8 mouse cellular contexts compared by ENCODE assay signal in genomic region chr1:165618201-165618624, GRCm38 (mm10). TPM values are rescaled to one million over a fixed set of nuclear protein-coding genes. Genes with fewer than 3 reads are reported as not detected.
DNase-seq lines count a peak whose midpoint lies in the region; ATAC-seq and TF ChIP-seq lines count a peak whose summit lies in the region.

No protein-coding gene starts in this region.

- WGBS in cerebellum, adult 2 months, result 52% methylated on average over 9 of the region's 9 CpGs
- 51% methylated on average over 9 of the region's 9 CpGs for WGBS in forebrain, embryonic 13.5 days

- no peak for TF ChIP-seq CTCF in cerebellum, adult 2 months (IDR thresholded peaks at IDR 0.05; ENCODE audit: borderline replicate concordance, insufficient read depth, low read depth, low read length)
- TF ChIP-seq CTCF in CH12.LX (conservative IDR thresholded peaks at IDR 0.05 in 1 of 2, IDR thresholded peaks at IDR 0.05 in 1 of 2; ENCODE audit: low read depth in 2 of 2, low read length in 2 of 2), result no peak

- TF ChIP-seq POLR2A in cerebellum, adult 2 months (IDR thresholded peaks at IDR 0.05; ENCODE audit: borderline replicate concordance, insufficient read depth, low read length), result no peak
- no peak for TF ChIP-seq POLR2A in CH12.LX (IDR thresholded peaks at IDR 0.05; ENCODE audit: low read depth, low read length)

- peak overlapping the region; percentile 56; the same call in 1 of the 2 replicates for H3K27ac ChIP-seq in cerebellum, adult 2 months (ENCODE audit: insufficient read depth, low read length)
- H3K27ac ChIP-seq in CH12.LX (ENCODE audit: insufficient read depth, low read depth), result no peak overlapping the region
- no peak overlapping the region for H3K27ac ChIP-seq in forebrain, embryonic 13.5 days

- H3K4me1 ChIP-seq in cerebellum, adult 2 months (ENCODE audit: control insufficient read depth, insufficient read depth, low read length), result peaks cover 3% of the 10 kb centered on the region
- peaks cover 2 to 8% of the 10 kb centered on the region in 2 experiments; a peak in 3 of 4 replicates for H3K4me1 ChIP-seq in CH12.LX (ENCODE audit: control insufficient read depth in 1 of 2, insufficient read depth in 2 of 2)
- H3K4me1 ChIP-seq in forebrain, embryonic 13.5 days, result peaks cover 18% of the 10 kb centered on the region

- no peak overlapping the region for H3K4me2 ChIP-seq in CH12.LX (ENCODE audit: insufficient read depth, low read depth, poor library complexity, severe bottlenecking)
- no peak overlapping the region for H3K4me2 ChIP-seq in forebrain, embryonic 13.5 days

- DNase-seq in cerebellum, adult 2 months, result peak; percentile 44 to 65
- DNase-seq in cerebellum, adult 11 months, result no peak
- DNase-seq in CH12.LX (ENCODE audit: extremely low read depth), result no peak
- peak; percentile 71 to 72 for DNase-seq in heart, postnatal 36 days
- DNase-seq in lung, postnatal 10 days, result peak; percentile 70
- DNase-seq in yolk sac, embryonic 10.5 days (ENCODE audit: low spot score), result no peak

- no peaks in the 10 kb centered on the region for H3K9me3 ChIP-seq in CH12.LX (replicated peaks; ENCODE audit: low read length)
- peaks cover 7% of the 10 kb centered on the region for H3K9me3 ChIP-seq in forebrain, embryonic 13.5 days (replicated peaks)

- no peak overlapping the region for H3K9ac ChIP-seq in CH12.LX (ENCODE audit: insufficient read depth, low read depth)
- no peak overlapping the region for H3K9ac ChIP-seq in forebrain, embryonic 13.5 days

- dilution Hi-C loops in CH12.LX (cut with MboI; ENCODE audit: extremely low pct_ligation_motif_present, extremely low pct_unique_long_range_greater_than_20kb, low sequenced_read_pairs), result no loop called here

- H3K36me3 ChIP-seq in CH12.LX (replicated peaks in 1 of 2; ENCODE audit: control insufficient read depth in 1 of 2, insufficient read depth in 1 of 2, low read length in 1 of 2), result peaks cover 0 to 4% of the 10 kb centered on the region in 2 experiments
- H3K36me3 ChIP-seq in forebrain, embryonic 13.5 days (ENCODE audit: poor library complexity, severe bottlenecking), result peaks cover 36% of the 10 kb centered on the region

- 0 out of 2 replicates have a peak, but pooled peaks have one; percentile 28 for ATAC-seq in forebrain, embryonic 13.5 days
- ATAC-seq in CD4-positive, CD25-positive, alpha-beta regulatory T cell, adult 4 months, result no peak

- H3K79me2 ChIP-seq in CH12.LX (replicated peaks; ENCODE audit: control insufficient read depth, extremely low read depth, insufficient read depth, poor library complexity, severe bottlenecking), result no peaks in the 10 kb centered on the region

- in situ Hi-C loops in CH12.LX (cut with MboI; ENCODE audit: low pct_ligation_motif_present, low pct_unique_long_range_greater_than_20kb, low sequenced_read_pairs), result no loop called here

- TF ChIP-seq RAD21 in CH12.LX (IDR thresholded peaks at IDR 0.05; ENCODE audit: low read depth, low read length), result no peak

- no peak for TF ChIP-seq EP300 in CH12.LX (IDR thresholded peaks at IDR 0.05; ENCODE audit: low read length)

- no peak overlapping the region for H3K4me3 ChIP-seq in cerebellum, adult 2 months (replicated peaks; ENCODE audit: insufficient read depth, low read depth, low read length)
- H3K4me3 ChIP-seq in CH12.LX (replicated peaks in 1 of 3; ENCODE audit: low read depth in 2 of 3, low read length in 2 of 3, poor library complexity in 1 of 3), result no peak overlapping the region
- no peak overlapping the region for H3K4me3 ChIP-seq in forebrain, embryonic 13.5 days

- intact Hi-C loops in heart, postnatal 36 days (cut with DNase I), result loop anchor here (2.0 kb wide), 1 partner anchor 29 kb away; no protein-coding TSS in a partner anchor

- H3K27me3 ChIP-seq in cerebellum, adult 2 months (ENCODE audit: control insufficient read depth, insufficient read depth, low read length), result no peaks in the 10 kb centered on the region
- H3K27me3 ChIP-seq in CH12.LX (replicated peaks), result no peaks in the 10 kb centered on the region
- no peaks in the 10 kb centered on the region for H3K27me3 ChIP-seq in forebrain, embryonic 13.5 days

TF ChIP-seq in CH12.LX, 34 proteins besides CTCF, POLR2A, EP300 and RAD21:
- TF ChIP-seq NRF1 (IDR thresholded peaks at IDR 0.05; ENCODE audit: low read depth, low read length) (peak; percentile 52), USF1 (IDR thresholded peaks at IDR 0.05; ENCODE audit: low read depth, low read length) (peak; percentile 32), BHLHE40 (IDR thresholded peaks at IDR 0.05; ENCODE audit: low read depth, low read length) (peak; percentile 67), ETS1 (conservative IDR thresholded peaks at IDR 0.05; ENCODE audit: low read depth, low read length) (0 out of 2 replicates have a peak, but pooled peaks have one; percentile 13), E2F4 (IDR thresholded peaks at IDR 0.05; ENCODE audit: insufficient replicate concordance, low read depth, low read length) (no peak), SIN3A (IDR thresholded peaks at IDR 0.05; ENCODE audit: low read length) (no peak), USF2 (conservative IDR thresholded peaks at IDR 0.05; ENCODE audit: low read depth, low read length) (0 out of 2 replicates have a peak, but pooled peaks have one; percentile 18), MAX (IDR thresholded peaks at IDR 0.05; ENCODE audit: low read length) (0 out of 2 replicates have a peak, but pooled peaks have one; percentile 34), JUND (conservative IDR thresholded peaks at IDR 0.05; ENCODE audit: low read depth, low read length) (no peak), TBP (conservative IDR thresholded peaks at IDR 0.05; ENCODE audit: low read depth, low read length) (0 out of 2 replicates have a peak, but pooled peaks have one; percentile 48), ZMIZ1 (IDR thresholded peaks at IDR 0.05; ENCODE audit: low read depth, low read length) (no peak)

RNA-seq across cellular contexts. Expression of gene Mpzl1, which starts 16.1 kb away (rescaled TPM):
- polyA plus RNA-seq in cerebellum, adult 2 months (2012; rRNA removed), result 54.5 and 57.0 TPM in 2 replicates
- 5.0 and 6.5 TPM in 2 replicates for total RNA-seq in CH12.LX (2012; rRNA removed)
- 2.0 and 2.8 TPM in 2 replicates for total RNA-seq in CH12.LX (2014; rRNA removed)
- polyA plus RNA-seq in CH12.LX (2012; ENCODE audit: insufficient read length, low read depth), result 6.2 and 6.7 TPM in 2 replicates
- 127 and 131 TPM in 2 replicates for polyA plus RNA-seq in forebrain, embryonic 13.5 days (2015; fragmentation: Nextera tagmentation; extraction: Ambion mirVana)
- total RNA-seq in heart, postnatal 36 days (2021), result 10 to 100 TPM; 14.4 to 21.4 TPM
- under 1 TPM; 0.15 to 0.92 TPM for polyA plus RNA-seq in CD4-positive, CD25-positive, alpha-beta regulatory T cell, adult 4 months (2017; shearing (Covaris generic))

Comparison
In these comparisons a context has a peak if more than half of its experiments do, and no peak if none do; other contexts are left out.
1. DNase-seq: peak in cerebellum, adult 2 months (2 of 2), heart, postnatal 36 days (2 of 2) and lung, postnatal 10 days (single experiment); none in cerebellum, adult 11 months (single experiment), CH12.LX (single experiment) and yolk sac, embryonic 10.5 days (single experiment).